Mouse (Mus musculus) hindbrain, embryonic 11.5 days (tissue): ENCODE data around the gene Numb. TPM values are rescaled to one million over a fixed set of nuclear protein-coding genes. Genes with fewer than 3 reads are reported as not detected.

Experiments
- ATAC-seq: fragments of 200-750 bp; cut with Nextera tagmentation; 2 replicates; pipeline ENCODE4 v1.8.0; 2017; ENCODE audit warnings: mild to moderate bottlenecking, moderate TSS enrichment, moderate library complexity; ENCODE audit not compliant: low FRiP score
- DNase-seq: peaks from one replicate; pipeline ENCODE4 v3.0.0-alpha.2; 2015; ENCODE audit warnings: low spot score
- H3K27ac ChIP-seq: fragments of 300-500 bp; sonication (generic); 2 replicates; pipeline ENCODE4 v1.5.1; 2014; ENCODE audit warnings: mild to moderate bottlenecking, low read depth, low read length
- H3K27me3 ChIP-seq: fragments of 300-500 bp; sonication (generic); 2 replicates; pipeline ENCODE4 v1.6.1; 2014; ENCODE audit warnings: mild to moderate bottlenecking, low read length, moderate library complexity, mixed read lengths; ENCODE audit not compliant: control insufficient read depth, insufficient read depth
- H3K36me3 ChIP-seq: fragments of 300-500 bp; sonication (generic); 2 replicates; pipeline ENCODE4 v1.6.1; 2014; ENCODE audit warnings: mild to moderate bottlenecking, low read length, moderate library complexity, mixed read lengths; ENCODE audit not compliant: control insufficient read depth, insufficient read depth
- H3K4me1 ChIP-seq: fragments of 300-500 bp; sonication (generic); replicated peaks from 2 replicates; pipeline ENCODE4 v1.6.1; 2014; ENCODE audit warnings: low read length, mixed read lengths; ENCODE audit not compliant: control insufficient read depth, insufficient read depth
- H3K4me2 ChIP-seq: fragments of 300-500 bp; sonication (generic); replicated peaks from 2 replicates; pipeline ENCODE4 v1.6.1; 2014; ENCODE audit warnings: mild to moderate bottlenecking, low read depth, low read length
- H3K4me3 ChIP-seq: fragments of 300-500 bp; sonication (generic); 2 replicates; pipeline ENCODE4 v1.5.1; 2014; ENCODE audit warnings: low read depth, low read length
- H3K9ac ChIP-seq: fragments of 300-500 bp; sonication (generic); 2 replicates; pipeline ENCODE4 v1.6.1; 2014; ENCODE audit warnings: low read depth, low read length
- H3K9me3 ChIP-seq: fragments of 300-500 bp; sonication (generic); 2 replicates; pipeline ENCODE4 v1.6.1; 2016; ENCODE audit warnings: low read length; ENCODE audit not compliant: control insufficient read depth
- WGBS: fragments of 180-500 bp; shearing (Covaris S2); extraction: QIAGEN DNeasy Blood & Tissue Kit; methylation state at CpG from one replicate; pipeline ENCODE4 v1.1.7; 2014; 5-methylcytosine and 5-hydroxymethylcytosine counted together
- polyA plus RNA-seq: library from polyadenylated mRNA; unstranded; fragments of >200 nt; fragmentation: Nextera tagmentation; extraction: Ambion mirVana; gene quantifications from 2 replicates; pipeline ENCODE4 v1.2.1, GENCODE M21; 2014

Numb gene
- polyA plus RNA-seq, 1 experiment from 2014 or later = 31.0 TPM

DNA sequence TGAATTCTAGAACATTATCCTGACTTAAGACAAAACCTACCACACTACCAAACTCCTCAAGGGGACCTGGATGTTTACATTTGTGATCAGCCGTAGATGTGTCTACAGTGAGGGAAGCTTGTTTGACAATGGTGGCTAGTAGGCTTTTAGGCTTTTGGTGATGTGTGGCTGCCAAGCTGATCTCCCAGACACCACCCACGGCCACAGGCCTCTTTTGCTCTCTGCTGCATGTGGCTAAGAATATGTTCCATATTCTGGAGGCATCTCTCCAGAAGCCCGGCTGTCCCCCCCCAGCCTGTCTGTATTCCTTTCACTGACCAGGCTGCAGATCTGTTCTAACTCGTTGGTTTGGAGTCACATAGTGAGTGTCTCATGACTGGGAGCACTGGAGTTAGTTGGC lies 131.0 kb downstream of the Numb start:
- Histone ChIP-seq H3K4me3 (no peak overlapping the region), H3K9ac (no peak overlapping the region), H3K27me3 (no peaks in the 10 kb centered on the region), H3K4me1 (no peaks in the 10 kb centered on the region; the same call in 1 of the 2 replicates), H3K27ac (no peak overlapping the region), H3K36me3 (peaks cover 3% of the 10 kb centered on the region; the same call in 1 of the 2 replicates), H3K4me2 (no peak overlapping the region), H3K9me3 (no peaks in the 10 kb centered on the region)
- DNase-seq (no peak), ATAC-seq (no peak)
- WGBS = 88% methylated on average over 4 of the region's 4 CpGs

DNA sequence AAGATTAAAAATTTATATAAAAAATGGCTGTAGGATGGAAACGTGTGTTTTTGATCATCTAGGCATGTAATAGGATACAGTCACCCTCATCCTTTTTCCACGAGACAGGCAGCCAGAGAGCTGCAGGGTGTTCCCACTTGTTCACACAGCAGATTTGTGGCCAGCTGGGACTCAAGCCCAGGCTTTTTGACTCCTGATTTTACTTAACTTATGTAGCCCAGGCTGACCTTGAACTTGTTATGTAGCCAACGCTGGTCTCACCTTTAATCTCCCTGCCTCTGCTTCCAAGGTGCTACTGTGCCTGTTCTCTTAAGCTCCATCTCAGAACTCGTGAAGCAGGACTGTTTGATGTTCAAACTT lies 132.0 kb downstream of the Numb start:
- WGBS = 61% methylated on average over 4 of the region's 4 CpGs
- Histone ChIP-seq H3K36me3 (peaks cover 3% of the 10 kb centered on the region; the same call in 1 of the 2 replicates), H3K9ac (no peak overlapping the region), H3K27ac (no peak overlapping the region), H3K4me1 (no peaks in the 10 kb centered on the region; the same call in 1 of the 2 replicates), H3K4me3 (no peak overlapping the region), H3K27me3 (no peaks in the 10 kb centered on the region), H3K9me3 (no peaks in the 10 kb centered on the region), H3K4me2 (no peak overlapping the region)
- no peak for ATAC-seq
- no peak for DNase-seq

DNA sequence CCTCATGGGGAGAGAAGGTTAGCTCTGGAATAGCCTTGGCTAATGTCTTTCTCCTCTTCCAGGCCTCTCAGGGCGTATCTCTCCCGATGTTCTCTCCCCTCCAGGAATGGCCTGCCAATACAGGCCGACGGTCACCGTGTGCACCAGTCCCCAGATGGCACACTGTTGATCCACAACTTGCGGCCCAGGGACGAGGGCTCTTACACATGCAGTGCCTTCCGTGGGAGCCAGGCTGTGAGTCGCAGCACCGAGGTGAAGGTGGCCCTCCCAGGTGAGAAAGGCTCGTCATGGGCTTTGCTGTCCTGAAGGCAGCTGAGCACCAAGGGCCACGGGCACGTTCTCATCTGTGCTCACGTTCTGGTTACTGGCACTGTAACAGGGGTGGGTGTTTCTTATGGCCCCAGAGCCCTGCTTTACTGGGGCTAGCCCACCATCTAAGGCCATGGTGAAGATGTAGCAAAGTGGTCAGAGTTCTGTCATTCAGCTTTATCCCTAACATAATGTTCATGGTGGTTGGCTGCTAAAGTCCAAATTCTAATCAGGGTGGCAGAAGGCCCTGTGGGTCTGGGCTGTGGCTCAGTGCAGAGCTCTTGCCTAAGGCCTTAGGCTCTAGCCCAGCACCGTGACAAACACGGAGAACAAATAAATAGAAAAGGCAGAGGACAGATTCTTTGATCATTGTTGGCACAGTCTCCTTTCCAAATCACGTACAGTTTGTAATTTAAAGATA lies 132.5 kb downstream of the Numb start:
- Histone ChIP-seq H3K4me2 (no peak overlapping the region), H3K27ac (no peak overlapping the region), H3K9ac (no peak overlapping the region), H3K27me3 (no peaks in the 10 kb centered on the region), H3K4me1 (no peaks in the 10 kb centered on the region; the same call in 1 of the 2 replicates), H3K36me3 (peaks cover 3% of the 10 kb centered on the region; the same call in 1 of the 2 replicates), H3K4me3 (no peak overlapping the region), H3K9me3 (no peaks in the 10 kb centered on the region)
- WGBS = 92% methylated on average over 17 of the region's 17 CpGs
- DNase-seq = no peak
- ATAC-seq = no peak

DNA sequence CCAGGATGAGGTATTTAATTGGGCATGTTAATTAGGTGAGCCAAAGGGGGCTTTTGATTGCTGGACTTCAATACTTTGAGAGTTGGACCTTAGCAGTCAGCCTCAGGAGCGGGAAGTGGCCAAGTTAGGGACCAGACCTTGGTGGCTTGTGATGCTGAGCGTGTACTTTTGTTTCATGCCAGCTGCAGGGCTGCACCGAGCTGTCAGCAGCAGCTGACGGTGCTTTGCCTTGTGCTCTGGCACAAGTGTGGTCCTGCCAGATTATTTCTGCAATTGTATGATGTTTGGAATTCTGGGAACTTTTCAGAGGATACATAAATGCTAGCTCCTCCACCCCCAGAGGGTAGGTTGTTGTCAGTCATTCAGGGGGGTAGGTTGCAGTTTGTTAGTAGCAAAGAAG lies 136.4 kb downstream of the Numb start:
- Histone ChIP-seq H3K9ac (no peak overlapping the region), H3K4me1 (no peaks in the 10 kb centered on the region; the same call in 1 of the 2 replicates), H3K27ac (no peak overlapping the region), H3K4me2 (no peak overlapping the region), H3K27me3 (no peaks in the 10 kb centered on the region), H3K36me3 (no peaks in the 10 kb centered on the region), H3K4me3 (no peak overlapping the region), H3K9me3 (no peaks in the 10 kb centered on the region)
- ATAC-seq (no peak), DNase-seq (no peak)
- WGBS = 88% methylated on average over 4 of the region's 4 CpGs

DNA sequence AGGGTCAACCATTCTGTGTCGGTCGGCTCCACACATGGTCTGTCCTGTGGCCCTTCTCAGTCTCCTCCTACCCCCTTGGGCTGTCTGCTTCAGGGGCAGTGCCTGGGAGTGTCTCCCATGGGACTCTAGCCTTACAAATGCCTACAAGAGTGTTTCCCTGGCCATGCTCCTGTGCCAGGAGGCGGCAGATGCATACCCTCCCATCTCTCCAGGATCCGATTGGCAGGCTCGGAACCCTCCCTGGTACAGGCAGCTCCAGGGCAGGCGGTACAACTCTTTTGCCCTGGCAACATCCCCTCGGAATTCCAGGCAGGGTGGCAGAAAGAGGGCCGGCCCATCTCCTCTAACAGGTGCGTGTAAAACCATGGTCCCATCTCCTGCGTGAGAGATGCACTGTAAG lies 139.1 kb downstream of the Numb start:
- Histone ChIP-seq H3K36me3 (no peaks in the 10 kb centered on the region), H3K4me2 (no peak overlapping the region), H3K9me3 (no peaks in the 10 kb centered on the region), H3K27me3 (no peaks in the 10 kb centered on the region), H3K4me1 (no peaks in the 10 kb centered on the region; the same call in 1 of the 2 replicates), H3K27ac (no peak overlapping the region), H3K9ac (no peak overlapping the region), H3K4me3 (no peak overlapping the region)
- no peak for DNase-seq
- 84% methylated on average over 10 of the region's 10 CpGs for WGBS
- ATAC-seq = no peak

DNA sequence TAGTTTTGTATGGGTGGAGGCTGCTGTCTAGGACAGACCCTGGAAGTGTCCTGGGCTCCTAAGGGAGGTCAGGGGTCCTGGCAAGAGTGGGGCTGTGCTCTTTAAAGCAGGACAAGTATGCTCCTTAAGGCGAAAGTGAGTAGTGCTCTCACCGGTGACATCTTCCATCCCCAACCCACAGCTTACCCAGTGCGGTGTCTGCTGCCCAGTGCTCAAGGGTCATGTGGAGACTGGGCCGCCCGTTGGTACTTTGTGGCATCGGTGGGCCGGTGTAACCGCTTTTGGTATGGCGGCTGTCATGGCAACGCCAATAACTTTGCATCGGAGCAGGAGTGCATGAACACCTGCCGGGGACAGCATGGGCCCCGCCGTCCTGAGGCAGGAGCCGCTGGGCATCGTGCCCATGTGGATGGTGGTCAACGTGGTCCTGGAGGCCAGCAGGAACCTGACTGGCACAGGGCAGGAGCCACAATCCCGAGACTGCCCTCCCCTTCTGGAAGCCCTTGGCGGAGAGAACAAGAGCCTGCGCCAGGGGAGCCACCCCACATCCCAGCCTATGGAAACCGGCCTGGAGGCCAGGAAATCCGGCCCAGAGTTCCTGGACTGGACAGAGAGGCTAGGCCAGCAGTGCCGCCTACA lies 140.0 kb downstream of the Numb start:
- no peaks in the 10 kb centered on the region; the same call in 1 of the 2 replicates for H3K4me1 ChIP-seq
- H3K4me2 ChIP-seq = no peak overlapping the region
- H3K36me3 ChIP-seq = no peaks in the 10 kb centered on the region
- no peaks in the 10 kb centered on the region for H3K9me3 ChIP-seq
- 81% methylated on average over 23 of the region's 23 CpGs for WGBS
- H3K27ac ChIP-seq = no peak overlapping the region
- DNase-seq (no peak), ATAC-seq (no peak)
- no peak overlapping the region for H3K9ac ChIP-seq
- H3K27me3 ChIP-seq = no peaks in the 10 kb centered on the region
- H3K4me3 ChIP-seq = no peak overlapping the region

DNA sequence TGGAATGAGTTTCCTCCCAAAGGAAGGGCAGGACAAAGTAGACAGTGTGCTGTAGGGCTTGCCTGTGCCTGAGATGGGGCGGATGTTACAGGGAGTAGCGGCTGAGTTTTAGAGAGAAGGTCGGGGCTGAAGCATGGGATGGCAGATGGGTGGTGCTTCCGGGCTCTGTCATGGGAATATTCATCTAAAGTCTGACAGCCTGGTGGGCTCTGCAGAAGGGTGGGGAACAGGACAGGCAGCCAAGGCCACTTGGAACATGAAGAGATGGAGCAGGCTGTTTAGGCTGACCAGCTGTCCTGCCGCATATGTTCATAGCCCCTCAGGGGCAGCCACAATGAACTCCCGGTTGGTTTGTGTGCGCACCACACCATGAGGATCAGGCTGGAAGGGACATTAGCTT lies 140.5 kb downstream of the Numb start:
- Histone ChIP-seq H3K4me2 (no peak overlapping the region), H3K9me3 (no peaks in the 10 kb centered on the region), H3K27ac (no peak overlapping the region), H3K27me3 (no peaks in the 10 kb centered on the region), H3K36me3 (no peaks in the 10 kb centered on the region), H3K9ac (no peak overlapping the region), H3K4me1 (no peaks in the 10 kb centered on the region), H3K4me3 (no peak overlapping the region)
- 67% methylated on average over 7 of the region's 7 CpGs for WGBS
- ATAC-seq (no peak), DNase-seq (no peak)

GRCm38 (mm10) chr12:83780181-83780580 lies 141.6 kb downstream of the Numb start:
- H3K4me3 ChIP-seq = no peak overlapping the region
- no peaks in the 10 kb centered on the region for H3K27me3 ChIP-seq
- no peaks in the 10 kb centered on the region for H3K9me3 ChIP-seq
- no peak overlapping the region for H3K4me2 ChIP-seq
- no peak overlapping the region for H3K27ac ChIP-seq
- WGBS = 90% methylated on average over 3 of the region's 3 CpGs
- no peaks in the 10 kb centered on the region for H3K36me3 ChIP-seq
- no peak for ATAC-seq
- no peaks in the 10 kb centered on the region for H3K4me1 ChIP-seq
- no peak for DNase-seq
- no peak overlapping the region for H3K9ac ChIP-seq

GRCm38 (mm10) chr12:83776766-83777165 lies 145.0 kb downstream of the Numb start:
- Histone ChIP-seq H3K36me3 (no peaks in the 10 kb centered on the region), H3K4me1 (no peaks in the 10 kb centered on the region), H3K9me3 (no peaks in the 10 kb centered on the region), H3K27me3 (no peaks in the 10 kb centered on the region), H3K9ac (no peak overlapping the region), H3K4me2 (no peak overlapping the region), H3K27ac (no peak overlapping the region), H3K4me3 (no peak overlapping the region)
- 92% methylated on average over 7 of the region's 7 CpGs for WGBS
- no peak for ATAC-seq
- no peak for DNase-seq
